Mouse (Mus musculus) stomach, postnatal 0 days (tissue): ENCODE results near the gene Map2k5.

ENCODE experiments used
- CTCF ChIP-seq: IDR thresholded peaks from 2 replicates; pipeline ENCODE4 v1.5.1; 2016; ENCODE audit warnings: antibody characterized with exemption, low read depth, mild to moderate bottlenecking, moderate library complexity
- EP300 ChIP-seq: optimal IDR thresholded peaks from 2 replicates; pipeline ENCODE3; 2016; ENCODE audit warnings: antibody characterized with exemption

GRCm38 (mm10) chr9:63187310-63187709 is 190.4 kb downstream of the Map2k5 start:
- TF ChIP-seq CTCF (no peak), EP300 (no peak)
